Mouse (Mus musculus) hindbrain, embryonic 13.5 days (tissue): ENCODE measurements at regions not wholly inside any gene's neighbourhood (a gene's known extent, or its start where the extent isn't known, plus 50 kb on each side); places are given as distances from the start of the nearest gene placed in this dataset.

ENCODE experiments used
- ATAC-seq: fragments of 200-750 bp; cut with Nextera tagmentation; 2 replicates; pipeline ENCODE4 v1.8.0; 2017; ENCODE audit warnings: moderate TSS enrichment; ENCODE audit not compliant: low FRiP score
- H3K27ac ChIP-seq: fragments of 300-500 bp; sonication (generic); 2 replicates; pipeline ENCODE4 v1.5.1; 2015; ENCODE audit warnings: inconsistent platforms, mild to moderate bottlenecking, moderate library complexity
- H3K27me3 ChIP-seq: fragments of 300-500 bp; sonication (generic); 2 replicates; pipeline ENCODE4 v1.6.1; 2015; ENCODE audit warnings: mild to moderate bottlenecking, inconsistent platforms
- H3K36me3 ChIP-seq: fragments of 300-500 bp; sonication (generic); 2 replicates; pipeline ENCODE4 v1.6.1; 2015; ENCODE audit warnings: mild to moderate bottlenecking, inconsistent platforms
- H3K4me1 ChIP-seq: fragments of 300-500 bp; sonication (generic); replicated peaks from 2 replicates; pipeline ENCODE4 v1.6.1; 2015; ENCODE audit warnings: inconsistent platforms
- H3K4me2 ChIP-seq: fragments of 300-500 bp; sonication (generic); 2 replicates; pipeline ENCODE4 v1.6.1; 2015; ENCODE audit warnings: inconsistent platforms, mild to moderate bottlenecking, moderate library complexity
- H3K4me3 ChIP-seq: fragments of 300-500 bp; sonication (generic); 2 replicates; pipeline ENCODE4 v1.5.1; 2015; ENCODE audit warnings: mild to moderate bottlenecking, inconsistent platforms
- H3K9ac ChIP-seq: fragments of 300-500 bp; sonication (generic); 2 replicates; pipeline ENCODE4 v1.6.1; 2015; ENCODE audit warnings: mild to moderate bottlenecking, inconsistent platforms
- H3K9me3 ChIP-seq: fragments of 300-500 bp; sonication (generic); 2 replicates; pipeline ENCODE4 v1.6.1; 2016; ENCODE audit warnings: inconsistent platforms
- WGBS: fragments of 180-500 bp; shearing (Covaris S2); methylation state at CpG from one replicate; pipeline ENCODE4 v1.1.7; 2015; 5-methylcytosine and 5-hydroxymethylcytosine counted together

DNA sequence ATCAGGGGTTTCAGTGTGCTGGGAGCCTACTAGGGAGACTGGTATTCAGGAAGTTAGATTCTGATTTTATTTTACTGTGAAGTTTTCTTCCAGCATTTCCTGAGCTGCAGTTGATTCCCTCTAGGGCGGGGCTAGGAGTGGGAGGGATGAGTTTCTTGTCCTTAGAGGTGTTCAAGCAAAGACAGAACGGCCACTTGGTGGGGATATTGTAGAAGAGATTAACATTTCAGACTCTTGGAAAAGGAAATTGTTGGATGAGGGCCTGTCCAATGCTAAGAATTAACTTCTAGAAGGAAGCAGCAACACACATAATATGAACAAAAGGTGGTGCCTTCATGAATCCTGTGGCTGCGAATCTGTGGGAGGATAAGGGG, 230.1 kb upstream of the Chd6 start:
- ATAC-seq, result peak; percentile 33; the same call in 1 of the 2 replicates
- H3K4me3 ChIP-seq, result no peak overlapping the region
- peak overlapping the region; percentile 25; the same call in 1 of the 2 replicates for H3K9ac ChIP-seq
- no peaks in the 10 kb centered on the region for H3K9me3 ChIP-seq
- 0 out of 2 replicates have a peak, but pooled peaks cover 7% of the 10 kb centered on the region for H3K27me3 ChIP-seq
- 12% methylated on average over 3 of the region's 3 CpGs for WGBS
- peaks cover 39% of the 10 kb centered on the region for H3K4me1 ChIP-seq
- no peaks in the 10 kb centered on the region for H3K36me3 ChIP-seq
- peak overlapping the region; percentile 82 for H3K27ac ChIP-seq
- H3K4me2 ChIP-seq, result 0 out of 2 replicates have a peak overlapping the region, but pooled peaks have one; percentile 16

DNA sequence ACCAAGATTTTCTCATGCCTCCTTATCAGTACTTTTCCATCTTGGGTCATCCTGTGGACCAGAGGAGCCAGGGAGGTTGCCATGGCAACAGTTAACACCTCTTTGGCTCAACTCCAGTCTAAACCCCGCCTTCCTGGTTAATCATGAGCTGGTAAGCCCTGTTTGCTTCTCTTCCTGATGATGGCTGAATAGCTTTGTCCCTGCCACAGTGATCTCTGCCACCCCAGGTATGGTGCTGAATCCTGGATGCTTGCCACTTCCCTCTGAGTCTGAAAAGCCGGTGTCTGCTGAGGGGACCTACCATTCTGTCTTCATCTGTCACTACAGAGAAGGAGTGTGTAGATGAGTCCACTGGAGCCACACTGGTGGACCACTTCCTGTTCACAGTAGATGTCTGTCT, 223.8 kb upstream of the Chd6 start:
- no peak overlapping the region for H3K27ac ChIP-seq
- H3K27me3 ChIP-seq, result no peaks in the 10 kb centered on the region
- H3K9me3 ChIP-seq, result no peaks in the 10 kb centered on the region
- H3K4me3 ChIP-seq, result no peak overlapping the region
- WGBS, result 47% methylated on average over 2 of the region's 2 CpGs
- H3K9ac ChIP-seq, result no peak overlapping the region
- no peak overlapping the region for H3K4me2 ChIP-seq
- peaks cover 5% of the 10 kb centered on the region for H3K4me1 ChIP-seq
- no peak for ATAC-seq
- H3K36me3 ChIP-seq, result no peaks in the 10 kb centered on the region

DNA sequence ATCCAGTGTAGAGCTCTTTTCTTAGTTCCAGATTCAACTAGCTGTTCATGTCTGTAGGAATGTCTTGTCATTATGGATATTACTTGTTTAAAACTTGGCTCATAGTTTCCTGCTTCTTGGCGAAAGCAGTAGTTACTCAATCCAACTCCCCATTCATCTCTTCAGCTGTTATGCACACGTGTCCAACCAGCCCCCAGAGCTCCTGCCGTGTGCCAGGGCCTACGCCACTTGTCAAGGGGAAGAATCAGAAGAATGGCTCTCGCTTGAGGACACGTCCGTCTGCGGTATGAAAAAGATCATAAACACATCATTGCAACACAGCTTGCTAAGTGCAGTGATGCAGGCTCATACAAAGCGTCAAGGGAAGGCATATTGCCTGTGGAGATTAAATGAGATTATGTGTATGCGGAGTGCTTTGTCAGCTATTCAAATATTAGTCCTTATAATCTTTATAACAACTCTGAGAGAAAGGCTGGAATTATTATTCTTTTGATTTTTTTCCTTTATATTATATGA, 223.0 kb upstream of the Chd6 start:
- 89% methylated on average over 10 of the region's 10 CpGs for WGBS
- Histone ChIP-seq H3K9ac (no peak overlapping the region), H3K9me3 (no peaks in the 10 kb centered on the region)

DNA sequence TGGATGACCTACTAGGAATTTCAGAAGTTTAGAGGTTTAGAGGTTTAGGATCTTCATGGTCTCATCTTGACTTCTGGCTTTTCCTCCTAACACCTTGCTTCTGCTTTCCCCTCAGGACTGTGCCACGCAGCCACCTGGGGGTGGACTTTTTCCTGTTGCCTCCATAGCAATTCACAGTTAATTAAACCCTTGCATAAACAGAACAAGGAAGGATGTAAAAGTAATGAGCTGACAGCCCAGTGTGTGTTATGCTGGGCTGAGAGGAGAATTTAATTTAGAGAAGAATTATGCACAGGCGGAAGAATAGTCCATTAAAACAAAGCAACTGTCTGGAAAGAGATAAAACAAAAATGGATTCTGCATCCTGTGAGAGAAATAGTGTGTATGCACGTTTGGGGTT, 193.9 kb upstream of the Chd6 start:
- ATAC-seq, result no peak
- H3K4me2 ChIP-seq, result no peak overlapping the region
- peak overlapping the region; percentile 72 for H3K27ac ChIP-seq
- WGBS, result 47% methylated on average over 3 of the region's 3 CpGs
- H3K36me3 ChIP-seq, result no peaks in the 10 kb centered on the region
- H3K9me3 ChIP-seq, result no peaks in the 10 kb centered on the region
- H3K4me1 ChIP-seq, result peaks cover 12% of the 10 kb centered on the region; the same call in 1 of the 2 replicates
- H3K4me3 ChIP-seq, result no peak overlapping the region
- no peaks in the 10 kb centered on the region for H3K27me3 ChIP-seq
- no peak overlapping the region for H3K9ac ChIP-seq

More for the DNA sequence above, 223.0 kb upstream of the Chd6 start:
- H3K4me1 ChIP-seq, result peaks cover 5% of the 10 kb centered on the region
- H3K4me2 ChIP-seq, result no peak overlapping the region
- no peak overlapping the region for H3K27ac ChIP-seq
- no peak for ATAC-seq
- no peaks in the 10 kb centered on the region for H3K27me3 ChIP-seq
- no peaks in the 10 kb centered on the region for H3K36me3 ChIP-seq
- H3K4me3 ChIP-seq, result no peak overlapping the region

DNA sequence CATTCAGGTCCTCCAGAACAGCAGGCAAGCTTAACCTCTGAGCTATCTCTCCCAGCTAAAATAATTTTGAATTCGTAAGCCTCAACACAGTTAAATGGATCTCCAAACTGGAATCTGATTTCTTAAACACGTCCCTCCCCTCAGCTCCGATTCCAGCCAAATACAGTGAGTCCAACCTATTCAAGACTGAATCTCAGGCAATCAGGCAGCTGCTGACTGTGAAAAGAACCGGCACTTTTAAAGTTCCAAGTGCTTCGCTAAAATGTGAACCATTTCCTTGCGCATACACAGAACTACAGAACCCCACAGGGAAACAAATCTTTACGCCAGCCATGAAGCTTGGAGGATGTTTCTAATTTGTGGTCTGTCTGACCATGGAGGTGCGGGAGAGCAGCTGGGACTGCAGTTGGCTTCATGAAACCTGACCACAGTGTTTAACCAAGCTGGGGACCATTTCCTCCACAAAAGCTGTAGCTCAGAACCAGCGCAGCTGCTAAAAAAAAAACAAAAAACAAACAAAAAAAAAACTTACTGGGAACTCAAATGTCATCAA, 160.1 kb upstream of the Chd6 start:
- whole genome bisulfite sequencing, result 76% methylated on average over 9 of the region's 9 CpGs
- no peak for ATAC-seq

DNA sequence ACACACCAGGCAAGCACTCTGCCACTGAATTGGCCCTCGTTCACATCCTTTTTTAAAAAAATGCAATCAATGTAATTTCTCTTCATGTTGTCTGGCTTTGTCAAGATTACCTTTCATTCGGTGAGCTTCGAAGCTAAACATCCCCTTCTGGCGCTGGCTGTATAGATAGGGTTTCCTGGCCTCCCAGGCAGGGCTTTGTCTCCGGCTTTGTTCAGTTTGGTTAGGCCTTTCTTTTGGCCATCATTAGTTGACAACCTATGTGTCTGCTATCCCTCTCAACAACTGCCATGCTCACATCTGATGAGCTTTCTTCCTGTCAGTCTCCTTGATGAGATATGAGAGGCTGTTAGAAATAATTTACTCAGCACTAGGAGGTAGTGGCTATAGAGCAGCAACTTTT, 157.6 kb upstream of the Chd6 start:
- ATAC-seq, result no peak
- H3K27me3 ChIP-seq, result no peaks in the 10 kb centered on the region
- no peak overlapping the region for H3K9ac ChIP-seq
- WGBS, result 23% methylated on average over 5 of the region's 5 CpGs
- H3K4me2 ChIP-seq, result no peak overlapping the region
- no peak overlapping the region for H3K27ac ChIP-seq
- H3K9me3 ChIP-seq, result no peaks in the 10 kb centered on the region
- H3K4me3 ChIP-seq, result no peak overlapping the region
- H3K4me1 ChIP-seq, result peaks cover 15% of the 10 kb centered on the region
- no peaks in the 10 kb centered on the region for H3K36me3 ChIP-seq

More for the DNA sequence above, 160.1 kb upstream of the Chd6 start:
- Histone ChIP-seq H3K4me1 (peaks cover 15% of the 10 kb centered on the region), H3K9ac (no peak overlapping the region), H3K4me2 (no peak overlapping the region), H3K27me3 (no peaks in the 10 kb centered on the region), H3K9me3 (no peaks in the 10 kb centered on the region), H3K36me3 (no peaks in the 10 kb centered on the region), H3K4me3 (no peak overlapping the region), H3K27ac (no peak overlapping the region)

DNA sequence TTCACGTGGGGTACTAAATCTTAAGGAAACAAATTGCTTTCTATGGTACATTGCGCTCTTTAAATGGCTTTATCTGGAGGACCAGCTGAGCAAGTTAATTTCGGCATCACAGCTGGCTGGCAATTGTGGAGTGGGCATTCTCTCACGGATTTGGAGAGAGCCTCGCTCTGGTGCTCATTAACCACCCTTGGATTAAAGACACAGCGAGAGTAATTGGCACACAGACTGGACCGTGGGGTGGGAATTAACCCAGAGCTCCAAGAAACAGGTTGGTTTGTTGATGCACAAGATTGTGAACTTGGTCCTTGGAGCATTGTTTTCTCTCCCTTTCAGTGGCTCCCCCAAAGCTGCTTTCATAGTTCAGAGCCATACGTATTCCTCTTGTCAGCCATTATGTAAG, 156.3 kb upstream of the Chd6 start:
- no peaks in the 10 kb centered on the region for H3K9me3 ChIP-seq
- H3K9ac ChIP-seq, result no peak overlapping the region
- H3K27ac ChIP-seq, result peak overlapping the region; percentile 18; the same call in 1 of the 2 replicates
- no peak overlapping the region; the same call in 1 of the 2 replicates for H3K4me2 ChIP-seq
- H3K27me3 ChIP-seq, result no peaks in the 10 kb centered on the region
- 38% methylated on average over 8 of the region's 8 CpGs for WGBS
- H3K4me3 ChIP-seq, result no peak overlapping the region
- no peaks in the 10 kb centered on the region for H3K36me3 ChIP-seq
- no peak for ATAC-seq
- peaks cover 15% of the 10 kb centered on the region for H3K4me1 ChIP-seq

DNA sequence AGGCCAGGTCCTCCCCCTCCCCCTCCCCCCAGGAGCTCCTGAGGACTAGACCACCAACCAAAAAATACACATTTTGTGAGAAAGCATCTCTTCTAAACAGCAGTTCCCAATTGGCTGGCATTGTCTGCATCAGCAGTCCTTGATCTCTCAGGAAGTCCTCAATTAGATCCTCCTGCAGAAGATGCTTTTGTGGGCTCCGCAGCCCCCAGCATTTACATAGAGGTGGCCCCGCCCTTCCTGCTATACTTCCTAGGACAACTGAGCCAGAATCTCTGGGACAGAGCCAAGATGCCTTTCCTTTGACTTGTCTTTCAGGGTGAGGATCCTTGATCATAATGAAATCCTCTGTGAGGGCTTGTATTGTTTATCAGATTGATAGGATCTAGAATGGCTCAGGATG, 143.9 kb upstream of the Chd6 start:
- 83% methylated on average over 2 of the region's 2 CpGs for WGBS
- H3K4me2 ChIP-seq, result no peak overlapping the region

DNA sequence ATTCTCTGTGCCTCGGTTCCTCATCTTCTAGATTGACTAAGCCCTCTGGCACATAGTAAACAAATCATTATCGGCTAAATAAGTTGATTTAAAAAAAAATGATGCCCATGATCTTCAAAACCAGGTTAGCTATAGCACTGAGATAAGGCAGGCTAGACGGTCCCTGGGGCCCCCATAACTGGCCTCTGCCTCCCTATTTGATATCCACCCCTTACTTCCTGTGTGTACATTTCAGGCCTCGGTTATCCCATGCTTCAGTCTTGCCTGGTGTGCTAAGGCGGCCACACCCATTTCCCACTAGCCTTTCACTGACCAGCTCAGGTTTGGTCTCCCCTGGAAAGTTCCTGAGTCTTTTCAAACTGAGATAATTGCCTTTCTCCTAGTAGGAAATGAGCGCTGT, 132.8 kb upstream of the Chd6 start:
- H3K27ac ChIP-seq, result no peak overlapping the region
- H3K4me3 ChIP-seq, result no peak overlapping the region
- no peak overlapping the region for H3K9ac ChIP-seq
- H3K27me3 ChIP-seq, result no peaks in the 10 kb centered on the region
- H3K9me3 ChIP-seq, result no peaks in the 10 kb centered on the region
- H3K36me3 ChIP-seq, result no peaks in the 10 kb centered on the region
- ATAC-seq, result no peak
- H3K4me2 ChIP-seq, result no peak overlapping the region
- 0 out of 2 replicates have a peak, but pooled peaks cover 7% of the 10 kb centered on the region for H3K4me1 ChIP-seq
- 92% methylated on average over 6 of the region's 6 CpGs for WGBS

More for the DNA sequence above, 143.9 kb upstream of the Chd6 start:
- no peaks in the 10 kb centered on the region for H3K27me3 ChIP-seq
- no peak overlapping the region for H3K27ac ChIP-seq
- H3K36me3 ChIP-seq, result no peaks in the 10 kb centered on the region
- H3K9me3 ChIP-seq, result no peaks in the 10 kb centered on the region
- ATAC-seq, result no peak
- H3K9ac ChIP-seq, result no peak overlapping the region
- H3K4me1 ChIP-seq, result no peaks in the 10 kb centered on the region
- no peak overlapping the region for H3K4me3 ChIP-seq

DNA sequence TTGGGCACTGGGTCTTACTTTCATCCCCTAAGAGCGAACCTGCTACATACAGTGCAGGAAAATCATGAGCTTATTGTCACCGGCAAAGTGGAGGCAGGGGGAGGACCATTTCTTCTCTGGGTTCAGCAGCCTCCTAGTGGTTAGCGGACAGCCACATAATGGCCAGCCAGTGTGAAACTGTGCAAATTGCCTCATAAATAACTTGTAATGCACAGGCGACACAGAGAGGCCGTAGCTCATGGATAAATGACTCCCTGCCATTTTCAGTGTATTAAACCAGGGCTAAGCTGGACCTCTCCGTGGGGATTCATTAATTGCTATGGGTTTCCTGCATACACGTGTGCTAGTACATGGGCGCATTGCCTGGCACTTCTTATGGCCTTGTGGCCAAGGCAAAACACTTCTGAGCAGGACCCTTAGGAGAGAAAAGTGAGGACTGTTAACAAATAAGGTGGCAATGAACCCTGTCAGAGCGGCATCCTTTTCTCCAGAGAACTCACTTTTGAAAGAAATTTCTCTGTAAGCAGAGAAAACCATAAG, 128.5 kb upstream of the Chd6 start:
- H3K36me3 ChIP-seq, result no peaks in the 10 kb centered on the region
- 0 out of 2 replicates have a peak, but pooled peaks cover 7% of the 10 kb centered on the region for H3K4me1 ChIP-seq
- no peak overlapping the region for H3K4me2 ChIP-seq
- ATAC-seq, result no peak
- WGBS, result 52% methylated on average over 9 of the region's 9 CpGs
- no peaks in the 10 kb centered on the region for H3K27me3 ChIP-seq
- no peak overlapping the region for H3K27ac ChIP-seq
- H3K9me3 ChIP-seq, result no peaks in the 10 kb centered on the region
- no peak overlapping the region for H3K9ac ChIP-seq
- H3K4me3 ChIP-seq, result no peak overlapping the region

DNA sequence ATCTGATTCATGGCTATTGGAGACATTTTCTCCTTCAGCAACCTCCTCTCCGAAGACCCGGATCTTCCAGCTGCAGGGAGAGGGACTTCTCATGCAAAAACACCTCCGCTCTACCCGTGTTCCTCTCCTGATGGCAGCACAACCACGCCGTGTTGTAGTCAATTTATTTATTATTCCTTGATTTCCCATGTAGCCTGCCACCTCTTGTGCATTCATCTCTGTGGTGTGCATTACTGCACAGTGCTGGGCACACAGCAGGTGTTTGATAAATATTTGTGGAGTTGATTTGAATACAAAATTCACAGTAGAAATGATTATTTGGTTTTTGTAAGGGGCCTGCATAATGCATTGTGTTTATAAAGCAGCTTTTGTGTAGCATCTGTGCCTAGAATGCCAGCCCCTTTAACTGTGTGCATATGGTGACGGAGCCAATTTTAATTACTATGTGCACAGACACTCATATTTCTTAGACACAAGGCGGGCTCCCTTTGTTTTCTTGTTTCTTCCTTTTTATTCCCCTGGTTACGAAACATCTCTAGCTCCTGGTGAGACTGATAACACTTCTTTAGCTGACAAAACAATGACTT, 124.4 kb upstream of the Chd6 start:
- no peak overlapping the region for H3K4me2 ChIP-seq
- 67% methylated on average over 9 of the region's 9 CpGs for WGBS

DNA sequence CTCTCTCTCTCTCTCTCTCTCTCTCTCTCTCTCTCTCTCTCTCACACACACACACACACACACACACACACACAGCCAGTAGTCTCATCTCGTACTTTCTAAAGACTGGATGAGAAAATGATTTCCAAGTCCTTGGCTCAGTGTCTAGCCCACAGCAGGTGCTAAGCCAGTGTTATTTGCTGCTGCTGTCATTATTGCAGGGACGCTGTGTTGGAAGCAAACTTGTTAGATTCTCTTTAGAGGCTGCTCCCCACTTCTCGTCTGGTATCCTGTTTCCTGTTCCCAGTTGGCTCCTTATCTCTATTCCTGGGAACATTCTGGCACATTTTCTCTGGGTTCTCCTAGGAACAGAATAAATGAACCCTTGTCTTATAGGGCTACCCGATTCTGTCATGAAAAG, 122.5 kb upstream of the Chd6 start:
- WGBS, result 50% methylated on average over 4 of the region's 4 CpGs
- Histone ChIP-seq H3K4me3 (no peak overlapping the region), H3K27ac (no peak overlapping the region), H3K9ac (no peak overlapping the region), H3K4me2 (no peak overlapping the region), H3K9me3 (no peaks in the 10 kb centered on the region), H3K4me1 (no peaks in the 10 kb centered on the region), H3K36me3 (no peaks in the 10 kb centered on the region), H3K27me3 (no peaks in the 10 kb centered on the region)
- ATAC-seq, result no peak

More for the DNA sequence above, 124.4 kb upstream of the Chd6 start:
- Histone ChIP-seq H3K27ac (no peak overlapping the region), H3K9ac (no peak overlapping the region), H3K4me3 (no peak overlapping the region), H3K9me3 (no peaks in the 10 kb centered on the region), H3K27me3 (no peaks in the 10 kb centered on the region), H3K4me1 (0 out of 2 replicates have a peak, but pooled peaks cover 7% of the 10 kb centered on the region), H3K36me3 (no peaks in the 10 kb centered on the region)
- ATAC-seq, result no peak

DNA sequence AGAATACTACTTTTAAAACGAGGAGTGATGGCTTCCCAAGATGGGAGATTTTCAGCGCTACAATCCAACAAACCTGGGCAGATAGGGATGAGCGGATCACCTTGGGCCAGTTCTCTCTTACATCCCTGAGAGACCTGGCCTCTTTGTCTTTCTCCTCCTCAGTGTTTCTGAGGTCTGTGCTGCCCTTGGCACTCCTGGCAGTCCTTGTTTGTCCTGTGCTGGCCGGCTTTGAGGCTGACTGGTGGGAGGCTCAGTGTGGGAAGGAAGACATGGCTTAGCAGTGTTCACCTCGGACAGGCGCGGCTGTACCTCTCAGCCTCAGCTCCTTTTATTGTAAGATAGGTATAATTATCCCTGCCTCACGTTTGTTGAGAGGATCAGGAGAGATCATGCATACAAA, 106.9 kb upstream of the Chd6 start:
- 82% methylated on average over 8 of the region's 8 CpGs for WGBS
- no peak for ATAC-seq
- Histone ChIP-seq H3K4me2 (no peak overlapping the region), H3K27me3 (no peaks in the 10 kb centered on the region), H3K36me3 (no peaks in the 10 kb centered on the region), H3K4me1 (peaks cover 15% of the 10 kb centered on the region), H3K9me3 (no peaks in the 10 kb centered on the region), H3K9ac (no peak overlapping the region), H3K27ac (no peak overlapping the region), H3K4me3 (no peak overlapping the region)
